Mouse (Mus musculus): Measurements from ENCODE around the gene Hectd3. TPM values are rescaled to one million over a fixed set of nuclear protein-coding genes. Genes with fewer than 3 reads are reported as not detected.

The Hectd3 gene
- polyA plus RNA-seq, 1 experiment, result 6.4 TPM

GRCm38 (mm10) chr4:117001957-117002356 is 6.8 kb downstream of the Hectd3 start:
- H3K4me1 ChIP-seq (ENCODE audit: control insufficient read depth, insufficient read depth, low read length), result no peaks in the 10 kb centered on the region
- H3K4me3 ChIP-seq (ENCODE audit: low read depth, low read length), result no peak overlapping the region
- no peaks in the 10 kb centered on the region for H3K9me3 ChIP-seq (replicated peaks; ENCODE audit: control insufficient read depth, insufficient read depth, low read length, poor library complexity, severe bottlenecking)
- H3K9ac ChIP-seq (ENCODE audit: low read depth, poor library complexity, severe bottlenecking), result no peak overlapping the region
- TF ChIP-seq POLR2A (IDR thresholded peaks at IDR 0.05; ENCODE audit: insufficient read depth, low read length) (no peak), EP300 (IDR thresholded peaks at IDR 0.05; ENCODE audit: insufficient read depth, low read depth, low read length) (no peak), CTCF (IDR thresholded peaks at IDR 0.05; ENCODE audit: low read depth, low read length) (no peak)
- no peaks in the 10 kb centered on the region for H3K27me3 ChIP-seq (ENCODE audit: control insufficient read depth, insufficient read depth, low read length, poor library complexity, severe bottlenecking)
- no peak overlapping the region for H3K27ac ChIP-seq (ENCODE audit: insufficient read depth, low read length)
- no peaks in the 10 kb centered on the region for H3K36me3 ChIP-seq (ENCODE audit: control insufficient read depth, insufficient read depth, low read length, poor library complexity, severe bottlenecking)

- H3K36me3 ChIP-seq (ENCODE audit: control insufficient read depth, insufficient read depth, low read length, poor library complexity, severe bottlenecking), result no peaks in the 10 kb centered on the region
- TF ChIP-seq CTCF (IDR thresholded peaks at IDR 0.05; ENCODE audit: low read depth, low read length), result peak; percentile 79
- TF ChIP-seq POLR2A (IDR thresholded peaks at IDR 0.05; ENCODE audit: insufficient read depth, low read length), result no peak
- no peak for TF ChIP-seq EP300 (IDR thresholded peaks at IDR 0.05; ENCODE audit: insufficient read depth, low read depth, low read length)
- no peaks in the 10 kb centered on the region for H3K4me1 ChIP-seq (ENCODE audit: control insufficient read depth, insufficient read depth, low read length)
- no peaks in the 10 kb centered on the region for H3K27me3 ChIP-seq (ENCODE audit: control insufficient read depth, insufficient read depth, low read length, poor library complexity, severe bottlenecking)
- H3K9ac ChIP-seq (ENCODE audit: low read depth, poor library complexity, severe bottlenecking), result peak overlapping the region; percentile 37
- no peaks in the 10 kb centered on the region for H3K9me3 ChIP-seq (replicated peaks; ENCODE audit: control insufficient read depth, insufficient read depth, low read length, poor library complexity, severe bottlenecking)
- peak overlapping the region; percentile 37 for H3K4me3 ChIP-seq (ENCODE audit: low read depth, low read length)
- no peak overlapping the region for H3K27ac ChIP-seq (ENCODE audit: insufficient read depth, low read length)
Measured at GRCm38 (mm10) chr4:117002543-117003521, 7.7 kb downstream of the Hectd3 start.

GRCm38 (mm10) chr4:117004649-117005048 is 9.5 kb downstream of the Hectd3 start:
- TF ChIP-seq EP300 (IDR thresholded peaks at IDR 0.05; ENCODE audit: insufficient read depth, low read depth, low read length) (no peak), CTCF (IDR thresholded peaks at IDR 0.05; ENCODE audit: low read depth, low read length) (no peak), POLR2A (IDR thresholded peaks at IDR 0.05; ENCODE audit: insufficient read depth, low read length) (no peak)
- H3K9me3 ChIP-seq (replicated peaks; ENCODE audit: control insufficient read depth, insufficient read depth, low read length, poor library complexity, severe bottlenecking), result no peaks in the 10 kb centered on the region
- no peak overlapping the region for H3K9ac ChIP-seq (ENCODE audit: low read depth, poor library complexity, severe bottlenecking)
- no peak overlapping the region for H3K4me3 ChIP-seq (ENCODE audit: low read depth, low read length)
- no peaks in the 10 kb centered on the region for H3K4me1 ChIP-seq (ENCODE audit: control insufficient read depth, insufficient read depth, low read length)
- H3K27ac ChIP-seq (ENCODE audit: insufficient read depth, low read length), result no peak overlapping the region
- no peaks in the 10 kb centered on the region for H3K36me3 ChIP-seq (ENCODE audit: control insufficient read depth, insufficient read depth, low read length, poor library complexity, severe bottlenecking)
- H3K27me3 ChIP-seq (ENCODE audit: control insufficient read depth, insufficient read depth, low read length, poor library complexity, severe bottlenecking), result no peaks in the 10 kb centered on the region

- H3K9ac ChIP-seq (ENCODE audit: low read depth, poor library complexity, severe bottlenecking), result no peak overlapping the region
- TF ChIP-seq CTCF (IDR thresholded peaks at IDR 0.05; ENCODE audit: low read depth, low read length) (no peak), POLR2A (IDR thresholded peaks at IDR 0.05; ENCODE audit: insufficient read depth, low read length) (no peak), EP300 (IDR thresholded peaks at IDR 0.05; ENCODE audit: insufficient read depth, low read depth, low read length) (no peak)
- no peak overlapping the region for H3K27ac ChIP-seq (ENCODE audit: insufficient read depth, low read length)
- H3K9me3 ChIP-seq (replicated peaks; ENCODE audit: control insufficient read depth, insufficient read depth, low read length, poor library complexity, severe bottlenecking), result no peaks in the 10 kb centered on the region
- H3K4me3 ChIP-seq (ENCODE audit: low read depth, low read length), result no peak overlapping the region
- no peaks in the 10 kb centered on the region for H3K36me3 ChIP-seq (ENCODE audit: control insufficient read depth, insufficient read depth, low read length, poor library complexity, severe bottlenecking)
- H3K27me3 ChIP-seq (ENCODE audit: control insufficient read depth, insufficient read depth, low read length, poor library complexity, severe bottlenecking), result no peaks in the 10 kb centered on the region
- H3K4me1 ChIP-seq (ENCODE audit: control insufficient read depth, insufficient read depth, low read length), result no peaks in the 10 kb centered on the region
Measured at GRCm38 (mm10) chr4:117005611-117006400, 10.7 kb downstream of the Hectd3 start.

GRCm38 (mm10) chr4:117007058-117007457 is 11.9 kb downstream of the Hectd3 start:
- Histone ChIP-seq H3K4me3 (ENCODE audit: low read depth, low read length) (no peak overlapping the region), H3K27ac (ENCODE audit: insufficient read depth, low read length) (no peak overlapping the region)

More at GRCm38 (mm10) chr4:117007058-117007457, 11.9 kb downstream of the Hectd3 start:
- TF ChIP-seq CTCF (IDR thresholded peaks at IDR 0.05; ENCODE audit: low read depth, low read length) (no peak), EP300 (IDR thresholded peaks at IDR 0.05; ENCODE audit: insufficient read depth, low read depth, low read length) (no peak), POLR2A (IDR thresholded peaks at IDR 0.05; ENCODE audit: insufficient read depth, low read length) (no peak)
- H3K36me3 ChIP-seq (ENCODE audit: control insufficient read depth, insufficient read depth, low read length, poor library complexity, severe bottlenecking), result no peaks in the 10 kb centered on the region
- no peak overlapping the region for H3K9ac ChIP-seq (ENCODE audit: low read depth, poor library complexity, severe bottlenecking)
- no peaks in the 10 kb centered on the region for H3K4me1 ChIP-seq (ENCODE audit: control insufficient read depth, insufficient read depth, low read length)
- no peaks in the 10 kb centered on the region for H3K27me3 ChIP-seq (ENCODE audit: control insufficient read depth, insufficient read depth, low read length, poor library complexity, severe bottlenecking)
- H3K9me3 ChIP-seq (replicated peaks; ENCODE audit: control insufficient read depth, insufficient read depth, low read length, poor library complexity, severe bottlenecking), result no peaks in the 10 kb centered on the region
